Mouse (Mus musculus): ENCODE measurements around the gene Myh10. TPM values are rescaled to one million over a fixed set of nuclear protein-coding genes. Genes with fewer than 3 reads are reported as not detected.

The Myh10 gene
- total RNA-seq, 4 experiments from 2014 or later: 42.2 to 60.3 (median 49.1) TPM

DNA sequence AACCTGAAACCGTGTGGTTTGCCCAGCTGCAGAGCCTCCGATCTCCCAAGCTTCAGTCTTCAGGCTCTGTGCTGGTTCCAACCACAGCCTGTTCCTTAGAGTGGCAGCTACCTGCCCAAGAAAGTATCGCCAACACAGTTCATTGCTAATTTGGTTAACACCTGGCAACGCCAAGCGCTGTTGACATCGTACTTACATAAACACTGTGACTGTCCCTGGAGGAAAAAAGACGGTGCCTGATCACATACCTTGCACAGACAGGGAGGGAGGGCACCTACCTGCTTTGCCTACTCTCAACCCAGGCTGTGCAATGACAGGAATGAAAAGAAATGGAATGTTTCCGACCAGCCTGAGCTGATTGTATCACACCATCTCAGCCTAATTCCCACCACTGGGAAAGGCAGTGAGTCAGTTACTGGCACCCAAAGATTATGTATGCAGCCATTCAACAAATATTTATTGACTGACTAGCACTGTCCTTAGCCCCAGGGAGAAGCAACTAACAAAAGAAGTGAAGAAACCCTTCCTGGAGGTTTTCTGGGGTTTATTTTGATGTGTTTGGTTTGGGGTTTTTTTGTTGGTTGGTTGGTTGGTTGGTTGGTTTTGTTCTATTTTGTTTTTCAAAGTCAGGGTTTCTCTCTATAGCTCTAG, 168.7 kb downstream of the Myh10 start:
- no peak for DNase-seq

DNA sequence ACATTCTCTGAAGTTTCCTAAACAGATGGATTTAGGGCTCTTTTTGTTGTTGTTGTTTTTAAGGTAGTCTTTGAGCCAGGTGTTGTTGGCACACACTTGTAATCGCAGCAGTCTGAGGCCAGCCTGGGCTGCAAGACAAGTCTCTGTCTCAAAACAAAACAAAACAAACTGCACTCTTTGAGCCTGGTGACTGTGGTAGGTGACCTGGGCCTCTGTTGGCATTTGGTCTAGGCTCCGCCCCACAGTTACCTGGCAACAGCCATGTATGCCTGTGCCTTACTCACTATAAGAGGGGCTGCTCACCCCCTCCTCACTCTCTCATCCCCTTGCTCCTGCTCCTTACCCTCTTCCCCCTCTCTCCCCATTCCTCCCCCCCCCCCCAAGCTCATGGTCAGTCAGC, 170.9 kb downstream of the Myh10 start:
- DNase-seq: no peak

DNA sequence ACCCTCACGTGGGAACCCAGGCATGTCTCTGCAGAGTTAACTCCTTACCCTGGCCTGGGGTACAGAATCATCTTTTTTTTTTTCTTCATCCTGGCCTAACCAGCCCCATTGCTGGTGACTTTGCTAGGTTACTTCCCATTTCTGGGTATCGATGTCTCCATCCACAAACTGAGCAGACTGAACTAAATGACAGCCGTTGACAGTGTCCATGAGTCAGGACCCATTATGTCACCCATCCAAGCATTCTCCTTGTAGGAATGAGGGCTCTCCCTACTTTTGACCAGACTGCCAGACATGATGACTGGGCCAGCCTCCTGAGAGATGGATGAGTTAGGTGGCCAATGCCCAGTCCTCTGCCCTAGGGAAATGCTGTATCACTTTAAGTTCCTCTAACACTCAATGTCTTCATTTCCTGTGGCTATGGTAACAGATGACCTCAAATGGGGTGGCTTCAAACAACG, 172.3 kb downstream of the Myh10 start:
- DNase-seq: no peak

DNA sequence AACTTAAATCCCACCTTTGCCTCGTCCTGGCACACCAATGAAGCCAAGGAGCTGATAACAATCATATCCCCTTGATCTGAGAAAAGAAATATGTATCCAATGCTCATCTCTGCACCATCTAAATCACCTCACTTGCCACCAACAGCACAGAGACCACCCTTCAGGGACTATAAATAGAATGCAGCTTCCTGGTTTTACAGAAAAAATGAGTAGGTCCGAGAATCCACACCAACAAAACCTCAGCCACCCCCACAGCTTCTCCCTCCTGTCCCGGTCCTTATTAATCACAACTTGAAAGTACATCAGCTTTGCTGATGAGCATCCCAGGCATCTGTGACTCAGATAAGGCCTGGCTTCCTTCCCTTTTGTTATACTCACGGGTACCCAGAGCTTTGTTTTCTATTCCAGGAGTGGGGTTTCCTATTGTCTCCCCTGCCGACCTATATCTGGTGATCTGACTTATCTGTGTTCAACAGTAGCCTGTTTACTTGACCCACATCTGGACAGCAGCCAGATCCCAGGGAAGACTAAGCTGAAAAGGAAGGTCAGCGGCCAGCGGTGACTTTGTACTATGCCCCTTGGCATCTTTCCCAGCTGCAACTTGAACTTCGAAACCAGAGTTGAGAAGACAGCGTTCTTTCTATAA, 173.3 kb downstream of the Myh10 start:
- DNase-seq: peak; percentile 95

Other genes starting within 250 kb of the Myh10 start
- 1 to 10 TPM; 2.4 to 4.8 (median 3.5) TPM for gene Pik3r6, start 188.5 kb upstream of the Myh10 start, total RNA-seq (2022)
- under 1 TPM in 2 of 4 experiments, not detected in 2; 0.13 to 0.55 TPM for gene Mfsd6l, start 135.4 kb upstream of the Myh10 start, total RNA-seq (2022)
- gene Ccdc42, start 104.5 kb upstream of the Myh10 start, total RNA-seq (2022): not detected
- 10 to 100 TPM; 59.5 to 79.4 (median 68.0) TPM for gene Ndel1, start 180.3 kb downstream of the Myh10 start, total RNA-seq (2022)
- gene Rnf222, start 197.0 kb downstream of the Myh10 start, total RNA-seq (2022): under 1 TPM in 3 of 4 experiments, not detected in 1; 0.08 to 0.21 (median 0.09) TPM
- 1,000 to 10,000 TPM; 1,214 to 1,402 (median 1,307) TPM for gene Rpl26, start 210.0 kb downstream of the Myh10 start, total RNA-seq (2022)
- gene Odf4, start 235.5 kb downstream of the Myh10 start, total RNA-seq (2022): 1 to 10 TPM in 1 of 4 experiments, under 1 TPM in 2, not detected in 1; 0.35 to 1.7 (median 0.78) TPM

Measured in adrenal gland, adult 8-10 months (tissue).